Mouse (Mus musculus): ENCODE measurements around the gene Agfg1. TPM values are rescaled to one million over a fixed set of nuclear protein-coding genes. Genes with fewer than 3 reads are reported as not detected.

Gene Agfg1
- polyA plus RNA-seq, 1 experiment from 2014 or later = 27.2 TPM

DNA sequence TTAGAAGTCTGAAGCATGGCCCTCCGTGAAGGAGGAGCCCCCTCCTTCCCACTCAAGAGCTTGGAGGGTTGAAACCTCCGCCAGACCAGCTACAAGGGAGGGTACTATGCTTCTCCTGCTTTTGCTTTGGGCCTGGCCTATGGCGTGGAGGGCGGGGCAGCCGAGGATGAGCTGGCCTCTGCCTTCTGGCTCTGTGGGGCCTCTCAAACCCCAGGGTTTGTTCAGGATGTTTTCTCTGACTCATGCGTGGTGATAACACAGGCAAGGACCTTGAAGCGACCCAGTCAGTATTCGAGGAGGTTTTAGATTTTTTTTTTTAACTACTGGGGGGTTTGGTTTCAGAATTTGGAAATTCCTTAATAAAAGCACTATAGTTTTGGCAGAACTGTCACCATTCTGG, 4.7 kb upstream of the Agfg1 start:
- Histone ChIP-seq H3K4me3 (ENCODE audit: inconsistent target) (no peak overlapping the region), H3K36me3 (ENCODE audit: inconsistent target) (no peaks in the 10 kb centered on the region), H3K79me2 (ENCODE audit: inconsistent target) (no peaks in the 10 kb centered on the region; the same call in 1 of the 2 replicates), H3K27ac (no peak overlapping the region)
- WGBS (ENCODE audit: missing documents) = 85% methylated on average over 8 of the region's 8 CpGs

DNA sequence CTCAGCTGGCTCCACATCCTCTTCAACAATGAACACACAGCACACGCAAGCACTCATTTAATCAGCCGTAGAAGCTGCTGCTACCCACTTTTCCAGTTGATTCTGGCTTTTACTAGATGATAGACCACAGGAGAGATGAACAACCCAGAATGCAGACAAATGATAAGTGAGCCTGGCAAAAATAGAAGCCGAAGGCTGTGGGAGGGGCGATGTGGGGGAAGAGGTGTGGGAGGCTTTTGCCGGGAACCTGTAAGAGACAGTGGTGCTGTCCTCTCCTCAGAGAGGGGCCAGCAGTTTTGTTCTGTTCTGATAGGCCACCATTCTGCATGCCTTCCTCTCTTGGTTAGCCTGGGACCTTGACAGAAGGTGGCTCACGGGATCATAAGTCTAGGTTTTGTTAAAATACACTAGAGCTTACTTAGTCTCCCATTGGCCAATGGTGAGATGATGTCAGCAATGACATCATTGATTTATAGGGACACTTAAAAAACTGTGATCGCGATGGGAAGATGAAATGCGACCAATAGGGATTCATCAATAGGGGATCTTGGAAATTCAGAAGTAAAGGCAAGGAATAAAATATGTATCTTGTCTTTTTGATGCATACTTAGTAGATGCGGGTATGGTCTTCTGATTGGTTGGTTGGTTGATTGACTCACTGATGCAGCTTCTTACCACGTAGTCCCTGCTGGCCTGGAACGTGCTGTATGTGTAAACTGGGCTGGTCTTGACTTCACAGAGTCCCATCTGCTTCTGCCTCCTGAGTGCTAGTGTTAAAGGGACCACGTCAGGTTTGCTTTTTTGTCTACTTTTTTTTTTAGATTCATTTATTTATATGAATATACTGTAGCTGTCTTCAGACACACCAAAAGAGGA, 2.7 kb upstream of the Agfg1 start:
- no peak overlapping the region for H3K4me3 ChIP-seq (ENCODE audit: inconsistent target)
- H3K27ac ChIP-seq = no peak overlapping the region
- no peaks in the 10 kb centered on the region for H3K36me3 ChIP-seq (ENCODE audit: inconsistent target)
- peaks cover 17% of the 10 kb centered on the region for H3K79me2 ChIP-seq (ENCODE audit: inconsistent target)
- whole genome bisulfite sequencing (ENCODE audit: missing documents) = 93% methylated on average over 13 of the region's 13 CpGs

DNA sequence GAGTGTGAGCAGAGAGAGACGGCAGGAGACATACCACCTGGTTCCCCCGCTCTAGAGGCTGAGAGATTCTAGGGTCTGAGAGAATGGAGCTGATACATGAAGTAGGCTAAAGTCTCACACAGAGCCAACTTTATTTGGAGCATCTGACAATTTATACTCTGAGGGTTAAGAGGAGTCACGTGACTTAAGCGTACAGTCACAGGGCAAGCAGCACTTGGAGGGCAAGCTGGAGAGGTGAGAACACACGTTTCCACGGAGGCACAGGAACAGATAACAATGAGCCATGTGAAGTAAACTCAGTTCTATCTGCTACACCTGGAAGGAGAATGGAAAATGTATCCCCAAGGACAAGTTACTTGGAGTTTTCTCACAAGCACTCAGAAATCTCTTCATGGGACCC, 1.7 kb upstream of the Agfg1 start:
- H3K27ac ChIP-seq = no peak overlapping the region
- no peak overlapping the region for H3K4me3 ChIP-seq (ENCODE audit: inconsistent target)
- peaks cover 27% of the 10 kb centered on the region for H3K79me2 ChIP-seq (ENCODE audit: inconsistent target)
- H3K36me3 ChIP-seq (ENCODE audit: inconsistent target) = no peaks in the 10 kb centered on the region
- WGBS (ENCODE audit: missing documents) = 89% methylated on average over 6 of the region's 6 CpGs

GRCm38 (mm10) chr1:82838469-82839295, 601 bp upstream of the Agfg1 start:
- H3K27ac ChIP-seq = no peak overlapping the region

GRCm38 (mm10) chr1:82839614-82840421, 535 bp downstream of the Agfg1 start:
- 0 out of 2 replicates have a peak overlapping the region, but pooled peaks have one; percentile 4 for H3K27ac ChIP-seq
- peaks cover 49% of the 10 kb centered on the region for H3K79me2 ChIP-seq (ENCODE audit: inconsistent target)
- peak overlapping the region; percentile 44 for H3K4me3 ChIP-seq (ENCODE audit: inconsistent target)
- H3K36me3 ChIP-seq (ENCODE audit: inconsistent target) = no peaks in the 10 kb centered on the region
- under 1% methylated on average over 76 of the region's 86 CpGs for WGBS (ENCODE audit: missing documents)

More at GRCm38 (mm10) chr1:82838469-82839295, 601 bp upstream of the Agfg1 start:
- Histone ChIP-seq H3K4me3 (ENCODE audit: inconsistent target) (no peak overlapping the region), H3K79me2 (ENCODE audit: inconsistent target) (peaks cover 38% of the 10 kb centered on the region), H3K36me3 (ENCODE audit: inconsistent target) (no peaks in the 10 kb centered on the region)
- 44% methylated on average over 18 of the region's 18 CpGs for WGBS (ENCODE audit: missing documents)

DNA sequence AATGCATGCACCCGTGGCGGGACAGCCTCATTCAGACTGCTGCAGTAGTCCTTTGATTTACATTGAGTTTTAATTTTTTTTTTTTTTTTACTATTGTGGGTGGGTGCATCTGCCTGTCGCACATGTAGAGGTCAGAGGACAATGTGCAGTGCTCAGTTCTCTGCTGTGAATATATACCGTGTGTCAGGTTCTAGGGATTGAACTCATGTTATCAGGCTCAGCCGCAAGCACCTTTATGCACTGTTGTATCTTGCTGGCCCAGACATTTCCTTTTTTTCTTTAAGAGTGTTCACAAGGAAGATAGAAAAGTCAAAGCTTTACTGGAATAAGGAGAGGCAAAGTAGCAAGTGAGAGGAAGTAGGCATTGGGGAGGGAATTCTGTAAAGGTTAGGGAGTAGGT, 16.4 kb downstream of the Agfg1 start:
- Histone ChIP-seq H3K27ac (no peak overlapping the region), H3K79me2 (ENCODE audit: inconsistent target) (peaks cover 100% of the 10 kb centered on the region)
- WGBS (ENCODE audit: missing documents) = 87% methylated on average over 5 of the region's 5 CpGs

DNA sequence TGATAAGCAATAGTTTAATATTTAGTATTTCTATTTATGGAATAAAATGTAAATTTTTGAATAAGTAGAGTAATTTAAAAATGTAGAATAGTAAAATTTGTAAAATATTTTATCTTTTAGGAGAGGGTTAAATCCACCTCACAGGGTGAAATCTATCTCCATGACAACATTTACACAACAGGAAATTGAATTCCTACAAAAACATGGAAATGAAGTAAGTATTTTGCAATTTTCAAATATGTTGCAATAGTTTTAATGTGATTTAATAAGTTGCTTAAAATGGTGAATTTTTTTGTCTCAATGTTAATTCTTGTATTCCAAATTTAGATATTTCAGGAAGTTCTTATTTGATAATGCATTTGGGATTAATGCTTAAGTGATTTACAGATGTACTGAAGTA, 19.0 kb downstream of the Agfg1 start:
- 0 out of 2 replicates have a peak overlapping the region, but pooled peaks have one; percentile 7 for H3K27ac ChIP-seq
- H3K36me3 ChIP-seq (ENCODE audit: inconsistent target) = peaks cover 5% of the 10 kb centered on the region; the same call in 1 of the 2 replicates
- peaks cover 100% of the 10 kb centered on the region for H3K79me2 ChIP-seq (ENCODE audit: inconsistent target)
- H3K4me3 ChIP-seq (ENCODE audit: inconsistent target) = no peak overlapping the region

More for the DNA sequence above, 16.4 kb downstream of the Agfg1 start:
- Histone ChIP-seq H3K36me3 (ENCODE audit: inconsistent target) (peaks cover 5% of the 10 kb centered on the region; the same call in 1 of the 2 replicates), H3K4me3 (ENCODE audit: inconsistent target) (no peak overlapping the region)

GRCm38 (mm10) chr1:82860391-82860790, 21.1 kb downstream of the Agfg1 start:
- Histone ChIP-seq H3K27ac (no peak overlapping the region), H3K79me2 (ENCODE audit: inconsistent target) (peaks cover 100% of the 10 kb centered on the region), H3K36me3 (ENCODE audit: inconsistent target) (peaks cover 5% of the 10 kb centered on the region; the same call in 1 of the 2 replicates), H3K4me3 (ENCODE audit: inconsistent target) (no peak overlapping the region)
- 98% methylated on average over 4 of the region's 4 CpGs for WGBS (ENCODE audit: missing documents)

DNA sequence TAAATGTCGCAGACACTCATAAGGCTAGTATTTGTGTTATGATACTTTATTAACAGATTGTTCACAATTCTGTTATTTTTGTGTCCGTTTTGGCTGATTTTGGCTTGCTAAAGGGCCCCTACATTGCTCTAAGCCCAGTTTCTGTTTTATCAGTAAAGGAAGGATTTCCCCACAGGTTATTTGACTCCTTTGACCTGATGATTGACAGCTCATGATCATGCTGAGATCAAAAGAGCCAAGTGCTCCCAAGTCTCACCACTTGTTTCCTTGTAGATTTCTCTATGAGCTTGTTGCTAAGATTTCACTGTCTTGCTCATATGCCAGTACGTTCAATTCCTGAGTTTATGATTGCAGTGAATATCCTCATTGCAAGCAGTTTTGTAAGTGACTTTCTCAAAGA, 30.9 kb downstream of the Agfg1 start:
- H3K79me2 ChIP-seq (ENCODE audit: inconsistent target) = peaks cover 99% of the 10 kb centered on the region
- H3K27ac ChIP-seq = no peak overlapping the region
- H3K4me3 ChIP-seq (ENCODE audit: inconsistent target) = no peak overlapping the region
- peaks cover 7% of the 10 kb centered on the region for H3K36me3 ChIP-seq (ENCODE audit: inconsistent target)
- 89% methylated on average over 3 of the region's 3 CpGs for WGBS (ENCODE audit: missing documents)

DNA sequence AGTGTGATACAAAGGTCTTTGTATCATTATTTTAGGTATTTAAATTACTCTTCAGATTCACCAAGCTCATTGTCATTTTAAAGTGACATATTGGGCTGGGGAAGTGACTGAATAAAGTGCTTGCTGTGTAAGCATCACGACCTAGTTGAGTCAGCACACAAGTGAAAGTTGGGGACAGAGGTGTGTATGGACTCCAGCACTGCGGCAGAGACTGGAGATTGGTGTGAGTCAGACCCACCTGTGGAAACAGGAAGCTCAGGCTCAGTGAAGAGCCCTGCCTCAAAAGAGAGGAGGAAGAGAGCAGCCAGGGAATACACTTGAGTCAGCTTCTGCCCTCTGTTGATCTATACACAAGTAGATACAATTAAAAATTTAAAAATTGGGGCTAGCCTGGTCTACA, 39.9 kb downstream of the Agfg1 start:
- Histone ChIP-seq H3K27ac (no peak overlapping the region), H3K4me3 (ENCODE audit: inconsistent target) (no peak overlapping the region), H3K79me2 (ENCODE audit: inconsistent target) (peaks cover 24% of the 10 kb centered on the region), H3K36me3 (ENCODE audit: inconsistent target) (peaks cover 42% of the 10 kb centered on the region)
- 85% methylated on average over 2 of the region's 2 CpGs for WGBS (ENCODE audit: missing documents)

GRCm38 (mm10) chr1:82880196-82880595, 40.9 kb downstream of the Agfg1 start:
- WGBS (ENCODE audit: missing documents) = 93% methylated on average over 8 of the region's 8 CpGs
- no peak overlapping the region for H3K4me3 ChIP-seq (ENCODE audit: inconsistent target)
- H3K36me3 ChIP-seq (ENCODE audit: inconsistent target) = peaks cover 41% of the 10 kb centered on the region
- H3K27ac ChIP-seq = no peak overlapping the region
- peaks cover 14% of the 10 kb centered on the region; the same call in 1 of the 2 replicates for H3K79me2 ChIP-seq (ENCODE audit: inconsistent target)

GRCm38 (mm10) chr1:82893269-82893668, 54.0 kb downstream of the Agfg1 start:
- Histone ChIP-seq H3K4me3 (ENCODE audit: inconsistent target) (no peak overlapping the region), H3K79me2 (ENCODE audit: inconsistent target) (no peaks in the 10 kb centered on the region), H3K27ac (no peak overlapping the region), H3K36me3 (ENCODE audit: inconsistent target) (peaks cover 44% of the 10 kb centered on the region)
- WGBS (ENCODE audit: missing documents) = 96% methylated on average over 7 of the region's 7 CpGs

GRCm38 (mm10) chr1:82900567-82900966, 61.3 kb downstream of the Agfg1 start:
- no peak overlapping the region for H3K27ac ChIP-seq
- H3K4me3 ChIP-seq (ENCODE audit: inconsistent target) = no peak overlapping the region
- peaks cover 21% of the 10 kb centered on the region; the same call in 1 of the 2 replicates for H3K36me3 ChIP-seq (ENCODE audit: inconsistent target)
- 82% methylated on average over 1 of the region's 1 CpGs for WGBS (ENCODE audit: missing documents)
- H3K79me2 ChIP-seq (ENCODE audit: inconsistent target) = no peaks in the 10 kb centered on the region

DNA sequence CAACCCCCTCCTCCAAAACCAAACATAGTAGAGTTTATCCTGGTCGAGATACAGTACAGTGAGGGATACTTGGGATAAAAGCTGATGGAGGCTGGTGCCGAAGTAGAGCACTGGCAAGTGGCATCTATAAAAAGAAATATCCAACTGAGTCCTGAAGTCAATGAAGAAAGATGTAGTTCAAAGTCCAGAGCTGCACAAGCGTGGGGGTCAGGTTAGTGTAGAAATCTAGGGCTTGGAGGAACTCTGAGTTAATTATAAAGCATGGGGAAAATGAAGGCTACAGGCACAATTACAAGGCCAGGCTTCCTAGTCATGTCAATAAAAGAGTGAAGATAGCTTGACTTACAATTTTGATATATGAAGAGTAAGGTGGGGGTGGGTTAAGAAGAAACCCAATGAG, 61.9 kb downstream of the Agfg1 start:
- H3K4me3 ChIP-seq (ENCODE audit: inconsistent target) = no peak overlapping the region
- peaks cover 15% of the 10 kb centered on the region; the same call in 1 of the 2 replicates for H3K36me3 ChIP-seq (ENCODE audit: inconsistent target)
- no peak overlapping the region for H3K27ac ChIP-seq
- 94% methylated on average over 3 of the region's 3 CpGs for WGBS (ENCODE audit: missing documents)
- H3K79me2 ChIP-seq (ENCODE audit: inconsistent target) = no peaks in the 10 kb centered on the region
